Mouse (Mus musculus): ENCODE results near the gene Atf6. TPM values are rescaled to one million over a fixed set of nuclear protein-coding genes. Genes with fewer than 3 reads are reported as not detected.

The Atf6 gene
- total and polyA plus RNA-seq, 2 experiments from 2014 or later, result 13.0 to 41.5 TPM

GRCm38 (mm10) chr1:170868107-170868904 is 735 bp upstream of the Atf6 start:
- under 1% methylated on average over 33 of the region's 33 CpGs for WGBS
- Histone ChIP-seq H3K27me3 (ENCODE audit: control insufficient read depth, insufficient read depth, low read length) (no peaks in the 10 kb centered on the region), H3K36me3 (replicated peaks; ENCODE audit: control insufficient read depth, insufficient read depth, low read length) (peaks cover 8% of the 10 kb centered on the region; the same call in 1 of the 2 replicates), H3K4me2 (ENCODE audit: low read depth, low read length) (peak overlapping the region; percentile 90), H3K4me1 (ENCODE audit: control insufficient read depth, insufficient read depth) (peaks cover 14% of the 10 kb centered on the region), H3K9me3 (replicated peaks; ENCODE audit: control insufficient read depth, low read length) (no peaks in the 10 kb centered on the region), H3K9ac (replicated peaks; ENCODE audit: low read depth, low read length) (peak overlapping the region; percentile 88), H3K4me3 (ENCODE audit: low read depth, low read length) (peak overlapping the region; percentile 76), H3K27ac (ENCODE audit: low read depth) (peak overlapping the region; percentile 79)
- DNase-seq (ENCODE audit: low spot score) (peak; percentile 91), ATAC-seq (ENCODE audit: insufficient read depth, low read depth) (peak; percentile 79)
- no peak for TF ChIP-seq EP300 (IDR thresholded peaks at IDR 0.05; ENCODE audit: low read depth)
- no peak for TF ChIP-seq CTCF (IDR thresholded peaks at IDR 0.05; ENCODE audit: low read depth)

DNA sequence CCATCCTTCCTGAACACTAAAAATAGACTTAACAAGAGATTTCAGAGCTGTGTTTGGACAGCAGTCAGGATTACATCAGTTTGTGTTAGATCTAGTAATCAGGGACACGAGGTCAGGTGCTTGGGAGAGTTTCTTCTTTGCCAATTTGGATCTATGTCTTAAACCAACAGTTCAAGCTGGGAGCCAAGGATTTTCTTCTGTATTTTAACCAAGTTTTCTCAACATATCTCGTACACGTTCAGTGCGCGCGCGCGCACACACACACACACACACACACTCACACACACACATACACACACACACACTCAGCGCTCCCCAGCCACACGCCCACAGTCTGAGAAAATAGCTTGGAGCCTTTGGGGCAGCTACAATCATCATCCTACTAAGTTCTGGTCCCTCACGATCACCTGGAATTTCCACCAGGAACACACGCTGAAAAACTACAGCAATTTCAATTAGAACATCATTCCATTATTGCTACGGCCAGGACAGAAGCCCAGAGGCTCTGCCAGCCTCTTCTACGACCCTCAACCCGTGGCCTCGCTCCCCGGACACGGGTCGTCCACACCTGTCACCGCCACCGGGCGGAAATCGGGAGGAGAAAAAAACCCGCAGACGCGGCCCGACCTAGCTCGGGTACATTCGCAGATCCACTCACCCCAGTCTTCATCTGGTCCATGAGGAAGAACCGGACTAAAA is 430 bp downstream of the Atf6 start:
- Histone ChIP-seq H3K9ac (replicated peaks; ENCODE audit: low read depth, low read length) (peak overlapping the region; percentile 88), H3K4me3 (ENCODE audit: low read depth, low read length) (peak overlapping the region; percentile 76), H3K9me3 (replicated peaks; ENCODE audit: control insufficient read depth, low read length) (no peaks in the 10 kb centered on the region), H3K36me3 (replicated peaks; ENCODE audit: control insufficient read depth, insufficient read depth, low read length) (0 out of 2 replicates have a peak, but pooled peaks cover 5% of the 10 kb centered on the region), H3K27ac (ENCODE audit: low read depth) (peak overlapping the region; percentile 79), H3K4me1 (ENCODE audit: control insufficient read depth, insufficient read depth) (peaks cover 19% of the 10 kb centered on the region), H3K27me3 (ENCODE audit: control insufficient read depth, insufficient read depth, low read length) (no peaks in the 10 kb centered on the region), H3K4me2 (ENCODE audit: low read depth, low read length) (peak overlapping the region; percentile 90)
- DNase-seq (ENCODE audit: low spot score) (no peak), ATAC-seq (ENCODE audit: insufficient read depth, low read depth) (peak; percentile 24; the same call in 1 of the 2 replicates)
- WGBS, result 1% methylated on average over 29 of the region's 30 CpGs
- no peak for TF ChIP-seq CTCF (IDR thresholded peaks at IDR 0.05; ENCODE audit: low read depth)
- TF ChIP-seq EP300 (IDR thresholded peaks at IDR 0.05; ENCODE audit: low read depth), result no peak

- Histone ChIP-seq H3K4me1 (ENCODE audit: control insufficient read depth, insufficient read depth) (peaks cover 20% of the 10 kb centered on the region), H3K4me3 (ENCODE audit: low read depth, low read length) (no peak overlapping the region), H3K36me3 (replicated peaks; ENCODE audit: control insufficient read depth, insufficient read depth, low read length) (no peaks in the 10 kb centered on the region), H3K27ac (ENCODE audit: low read depth) (no peak overlapping the region), H3K9me3 (replicated peaks; ENCODE audit: control insufficient read depth, low read length) (no peaks in the 10 kb centered on the region), H3K4me2 (ENCODE audit: low read depth, low read length) (peak overlapping the region; percentile 6), H3K9ac (replicated peaks; ENCODE audit: low read depth, low read length) (no peak overlapping the region), H3K27me3 (ENCODE audit: control insufficient read depth, insufficient read depth, low read length) (no peaks in the 10 kb centered on the region)
- no peak for ATAC-seq (ENCODE audit: insufficient read depth, low read depth)
- no peak for DNase-seq (ENCODE audit: low spot score)
- WGBS, result 43% methylated on average over 5 of the region's 5 CpGs
- TF ChIP-seq CTCF (IDR thresholded peaks at IDR 0.05; ENCODE audit: low read depth) (no peak), EP300 (IDR thresholded peaks at IDR 0.05; ENCODE audit: low read depth) (no peak)
These were observed 2.2 kb downstream of the Atf6 start for GRCm38 (mm10) chr1:170865406-170865805.

DNA sequence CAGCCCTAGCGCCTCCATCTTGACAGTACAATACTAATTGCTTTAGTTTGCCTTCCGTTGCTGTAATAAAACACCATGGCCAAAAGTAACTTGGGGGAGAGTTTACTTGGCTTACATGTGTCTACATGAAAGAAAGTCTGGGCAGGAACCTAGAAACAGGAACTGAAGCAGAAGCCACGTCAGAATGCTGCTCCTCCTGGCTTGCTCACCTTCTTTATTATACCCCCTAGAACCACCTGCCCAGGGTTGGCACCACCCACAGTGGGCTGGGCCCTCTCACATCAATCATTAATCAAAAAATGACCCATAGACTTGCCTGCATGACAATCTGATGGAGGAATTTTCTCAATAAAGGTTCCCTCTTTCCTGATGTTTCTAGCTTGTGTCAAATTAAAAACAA is 2.8 kb downstream of the Atf6 start:
- WGBS, result 87% methylated on average over 3 of the region's 3 CpGs

GRCm38 (mm10) chr1:170864234-170864633 is 3.3 kb downstream of the Atf6 start:
- no peak for TF ChIP-seq EP300 (IDR thresholded peaks at IDR 0.05; ENCODE audit: low read depth)
- TF ChIP-seq CTCF (IDR thresholded peaks at IDR 0.05; ENCODE audit: low read depth), result no peak
- H3K4me1 ChIP-seq (ENCODE audit: control insufficient read depth, insufficient read depth), result peaks cover 20% of the 10 kb centered on the region
- no peak for DNase-seq (ENCODE audit: low spot score)
- no peak overlapping the region for H3K4me2 ChIP-seq (ENCODE audit: low read depth, low read length)
- ATAC-seq (ENCODE audit: insufficient read depth, low read depth), result no peak
- H3K4me3 ChIP-seq (ENCODE audit: low read depth, low read length), result no peak overlapping the region
- no peak overlapping the region for H3K9ac ChIP-seq (replicated peaks; ENCODE audit: low read depth, low read length)
- H3K36me3 ChIP-seq (replicated peaks; ENCODE audit: control insufficient read depth, insufficient read depth, low read length), result no peaks in the 10 kb centered on the region
- no peak overlapping the region for H3K27ac ChIP-seq (ENCODE audit: low read depth)
- no peaks in the 10 kb centered on the region for H3K27me3 ChIP-seq (ENCODE audit: control insufficient read depth, insufficient read depth, low read length)
- no peaks in the 10 kb centered on the region for H3K9me3 ChIP-seq (replicated peaks; ENCODE audit: control insufficient read depth, low read length)

More for the DNA sequence above, 2.8 kb downstream of the Atf6 start:
- no peak overlapping the region for H3K27ac ChIP-seq (ENCODE audit: low read depth)
- H3K4me3 ChIP-seq (ENCODE audit: low read depth, low read length), result no peak overlapping the region
- H3K36me3 ChIP-seq (replicated peaks; ENCODE audit: control insufficient read depth, insufficient read depth, low read length), result no peaks in the 10 kb centered on the region
- TF ChIP-seq EP300 (IDR thresholded peaks at IDR 0.05; ENCODE audit: low read depth) (no peak), CTCF (IDR thresholded peaks at IDR 0.05; ENCODE audit: low read depth) (no peak)
- ATAC-seq (ENCODE audit: insufficient read depth, low read depth) (no peak), DNase-seq (ENCODE audit: low spot score) (no peak)
- H3K4me2 ChIP-seq (ENCODE audit: low read depth, low read length), result no peak overlapping the region
- peaks cover 20% of the 10 kb centered on the region for H3K4me1 ChIP-seq (ENCODE audit: control insufficient read depth, insufficient read depth)
- H3K9me3 ChIP-seq (replicated peaks; ENCODE audit: control insufficient read depth, low read length), result no peaks in the 10 kb centered on the region
- H3K9ac ChIP-seq (replicated peaks; ENCODE audit: low read depth, low read length), result no peak overlapping the region
- H3K27me3 ChIP-seq (ENCODE audit: control insufficient read depth, insufficient read depth, low read length), result no peaks in the 10 kb centered on the region

All from heart, postnatal 0 days (tissue).